Mouse (Mus musculus) stomach, embryonic 14.5 days (tissue): ENCODE results near the gene Nr5a2. TPM values are rescaled to one million over a fixed set of nuclear protein-coding genes. Genes with fewer than 3 reads are reported as not detected.
A peak's percentile ranks its signal among the peaks of the same experiment; 100 is the strongest.

Experiments
- ATAC-seq: fragments of 200-750 bp; cut with Nextera tagmentation; 2 replicates; pipeline ENCODE4 v1.8.0; 2017; ENCODE audit warnings: low read depth, moderate TSS enrichment; ENCODE audit not compliant: insufficient number of reproducible peaks, insufficient read depth, low FRiP score
- H3K27ac ChIP-seq: fragments of 300-500 bp; sonication (generic); 2 replicates; pipeline ENCODE4 v1.5.1; 2014; ENCODE audit warnings: mild to moderate bottlenecking, low read length, moderate library complexity, mixed read lengths
- H3K27me3 ChIP-seq: fragments of 300-500 bp; sonication (generic); 2 replicates; pipeline ENCODE4 v1.6.1; 2014; ENCODE audit warnings: low read length, control low read depth, mixed read lengths; ENCODE audit not compliant: control insufficient read depth, insufficient read depth
- H3K36me3 ChIP-seq: fragments of 300-500 bp; sonication (generic); 2 replicates; pipeline ENCODE4 v1.6.1; 2014; ENCODE audit warnings: mild to moderate bottlenecking, control low read depth, low read length, moderate library complexity, mixed read lengths; ENCODE audit not compliant: control insufficient read depth, insufficient read depth
- H3K4me1 ChIP-seq: fragments of 300-500 bp; sonication (generic); 2 replicates; pipeline ENCODE4 v1.6.1; 2014; ENCODE audit warnings: low read length, control low read depth, mixed read lengths; ENCODE audit not compliant: control insufficient read depth, insufficient read depth
- H3K4me2 ChIP-seq: fragments of 300-500 bp; sonication (generic); replicated peaks from 2 replicates; pipeline ENCODE4 v1.6.1; 2014; ENCODE audit warnings: low read depth, low read length, control low read depth
- H3K4me3 ChIP-seq: fragments of 300-500 bp; sonication (generic); 2 replicates; pipeline ENCODE4 v1.5.1; 2014; ENCODE audit warnings: low read depth, low read length, control low read depth
- H3K9ac ChIP-seq: fragments of 300-500 bp; sonication (generic); replicated peaks from 2 replicates; pipeline ENCODE4 v1.6.1; 2014; ENCODE audit warnings: low read depth, mild to moderate bottlenecking, control low read depth, low read length, moderate library complexity, mixed read lengths
- H3K9me3 ChIP-seq: fragments of 300-500 bp; sonication (generic); 2 replicates; pipeline ENCODE4 v1.6.1; 2016; ENCODE audit warnings: low read depth, low read length, control low read depth; ENCODE audit not compliant: control insufficient read depth
- WGBS: fragments of 180-500 bp; shearing (Covaris S2); extraction: QIAGEN DNeasy Blood & Tissue Kit; methylation state at CpG from one replicate; pipeline ENCODE4 v1.1.7; 2014; 5-methylcytosine and 5-hydroxymethylcytosine counted together
- polyA plus RNA-seq: library from polyadenylated mRNA; unstranded; fragments of >200 nt; fragmentation: Nextera tagmentation; extraction: Ambion mirVana; gene quantifications from 2 replicates; pipeline ENCODE4 v1.2.1, GENCODE M21; 2014

Gene Nr5a2
- polyA plus RNA-seq, 1 experiment from 2014 or later: 1.4 TPM

DNA sequence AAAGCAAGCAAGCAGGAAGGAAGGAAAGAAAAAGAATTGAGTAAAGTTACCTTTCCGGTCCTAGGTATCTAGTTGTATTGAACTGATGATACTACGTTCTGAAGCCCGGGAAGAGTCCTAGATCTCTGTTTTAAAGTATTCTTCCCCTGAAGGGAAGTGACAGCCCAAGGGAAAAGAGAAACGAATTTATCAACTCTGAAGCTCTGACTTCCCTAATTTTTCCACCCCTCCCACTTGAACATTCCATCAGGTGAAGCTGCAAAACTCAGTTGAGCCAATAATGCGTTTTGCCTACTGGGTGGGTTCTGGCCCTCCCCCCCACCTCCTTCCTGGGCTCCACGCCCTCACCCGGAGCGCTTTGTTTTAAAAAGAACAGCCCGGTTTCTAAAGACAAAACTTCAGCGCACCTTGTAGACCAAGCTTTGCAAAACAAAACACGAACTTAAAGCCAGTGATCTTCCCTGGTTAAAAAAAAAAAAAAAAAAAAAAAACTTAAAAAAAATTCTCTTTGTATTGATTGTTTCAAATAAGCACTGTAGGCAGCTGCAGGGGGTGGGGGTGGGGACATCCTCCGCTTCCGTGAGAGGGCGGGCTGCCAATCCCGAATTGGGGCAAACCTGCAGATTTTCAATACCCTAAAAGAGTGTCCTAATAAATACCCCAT is 6.7 kb downstream of the Nr5a2 start:
- Histone ChIP-seq H3K9ac (no peak overlapping the region), H3K4me1 (peaks cover 11% of the 10 kb centered on the region), H3K27me3 (peaks cover 46% of the 10 kb centered on the region), H3K27ac (no peak overlapping the region), H3K4me2 (peak overlapping the region; percentile 13), H3K36me3 (no peaks in the 10 kb centered on the region), H3K9me3 (no peaks in the 10 kb centered on the region), H3K4me3 (peak overlapping the region; percentile 7; the same call in 1 of the 2 replicates)
- WGBS: 3% methylated on average over 15 of the region's 15 CpGs
- no peak for ATAC-seq

DNA sequence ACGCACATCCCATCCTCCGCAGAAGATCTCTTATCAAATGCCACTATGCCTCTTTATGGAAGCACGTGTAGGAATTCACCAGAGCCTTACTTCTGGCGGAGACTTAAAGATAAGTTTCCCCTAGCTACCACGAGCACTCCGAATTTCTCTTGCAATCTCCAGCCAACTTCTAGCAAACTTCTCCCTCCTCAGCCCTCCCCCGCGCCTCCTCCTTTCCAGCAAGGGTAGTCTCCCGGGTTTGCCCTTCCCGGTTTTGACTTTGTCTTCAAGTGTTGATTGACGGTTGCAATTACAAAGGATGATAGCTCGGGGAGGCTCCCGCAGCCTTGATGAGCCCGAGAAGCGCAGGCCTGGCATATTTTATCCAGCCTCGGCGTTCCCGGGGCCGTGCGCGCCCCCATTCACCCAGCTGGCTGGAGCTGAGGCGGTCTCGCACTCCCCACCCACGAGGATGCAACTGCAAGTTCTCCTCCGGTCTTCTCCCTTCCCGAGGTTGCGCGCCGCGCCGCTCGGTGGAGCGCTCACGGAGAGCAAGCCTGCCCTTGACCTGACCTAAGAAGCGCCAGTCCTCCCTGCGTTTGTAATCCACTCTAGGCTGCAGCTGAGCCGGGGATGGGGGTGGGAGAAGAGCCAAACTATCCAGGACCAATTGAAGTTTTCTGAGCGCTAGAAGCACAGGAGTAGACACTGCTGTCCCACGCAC is 7.5 kb downstream of the Nr5a2 start:
- peak overlapping the region; percentile 45 for H3K4me2 ChIP-seq
- no peaks in the 10 kb centered on the region for H3K9me3 ChIP-seq
- no peak overlapping the region for H3K27ac ChIP-seq
- ATAC-seq: no peak
- no peak overlapping the region for H3K9ac ChIP-seq
- peak overlapping the region; percentile 29 for H3K4me3 ChIP-seq
- WGBS: 2% methylated on average over 39 of the region's 39 CpGs
- peaks cover 48% of the 10 kb centered on the region for H3K27me3 ChIP-seq
- no peaks in the 10 kb centered on the region for H3K36me3 ChIP-seq
- peaks cover 11% of the 10 kb centered on the region for H3K4me1 ChIP-seq

DNA sequence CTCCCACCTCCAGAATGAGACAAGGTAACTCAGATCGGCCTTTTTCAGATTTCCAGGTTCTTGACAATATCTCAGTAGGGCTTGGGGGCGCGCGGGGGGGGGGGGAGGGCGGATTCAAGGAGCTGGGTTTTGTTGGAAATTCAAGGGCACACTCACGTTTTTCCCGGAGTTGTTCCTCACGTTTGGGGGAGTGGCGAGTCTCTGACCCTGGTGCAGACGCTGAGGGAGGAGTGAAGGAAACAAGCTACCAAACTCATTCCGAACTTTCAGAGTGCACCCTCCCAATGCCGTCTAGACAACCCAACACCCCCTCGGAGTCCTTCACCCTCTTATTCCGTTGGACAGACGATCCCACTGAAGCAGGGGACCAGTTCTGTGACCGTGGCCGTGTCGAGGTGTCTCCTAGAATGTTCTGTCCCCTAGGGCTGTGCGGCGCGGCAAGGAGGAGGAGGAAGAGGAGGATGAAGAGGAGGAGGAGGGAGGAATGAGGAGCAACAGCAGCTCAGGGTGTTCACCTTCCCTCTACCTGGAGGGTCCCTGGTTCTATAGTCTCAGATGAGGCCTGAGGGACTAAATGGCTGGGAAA is 8.2 kb downstream of the Nr5a2 start:
- ATAC-seq: no peak
- WGBS: 5% methylated on average over 19 of the region's 21 CpGs
- Histone ChIP-seq H3K36me3 (no peaks in the 10 kb centered on the region), H3K27ac (no peak overlapping the region), H3K4me1 (peaks cover 11% of the 10 kb centered on the region), H3K4me3 (peak overlapping the region; percentile 29; the same call in 1 of the 2 replicates), H3K27me3 (peaks cover 52% of the 10 kb centered on the region), H3K9ac (no peak overlapping the region), H3K9me3 (no peaks in the 10 kb centered on the region), H3K4me2 (peak overlapping the region; percentile 45; the same call in 1 of the 2 replicates)

DNA sequence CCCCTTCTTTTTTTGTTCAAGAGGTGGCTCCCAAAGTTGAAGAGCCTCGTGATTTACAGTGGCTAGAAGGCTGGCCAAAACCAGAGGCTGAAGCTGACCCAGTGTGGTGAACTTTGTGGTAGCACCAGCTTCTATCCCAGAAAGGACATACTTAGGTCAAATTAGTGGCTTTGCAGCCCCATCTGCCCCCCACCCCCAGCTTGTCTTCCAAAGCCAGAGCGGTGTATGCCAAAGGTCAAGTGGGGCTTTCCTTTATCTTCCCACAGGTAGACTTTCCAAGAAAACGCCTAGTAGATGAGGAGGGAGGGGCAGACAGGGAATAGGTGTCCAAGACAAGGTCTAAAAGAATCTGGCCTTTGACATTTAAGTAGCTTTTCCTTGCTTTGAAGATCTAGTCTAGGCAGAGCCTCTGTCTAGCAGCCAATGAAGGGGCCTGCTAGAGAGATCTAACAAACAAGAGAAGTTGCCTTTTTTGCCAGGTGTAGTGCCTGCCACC is 9.0 kb downstream of the Nr5a2 start:
- Histone ChIP-seq H3K4me1 (peaks cover 11% of the 10 kb centered on the region), H3K4me2 (no peak overlapping the region), H3K4me3 (no peak overlapping the region), H3K36me3 (no peaks in the 10 kb centered on the region), H3K27me3 (peaks cover 52% of the 10 kb centered on the region), H3K27ac (no peak overlapping the region), H3K9ac (no peak overlapping the region), H3K9me3 (no peaks in the 10 kb centered on the region)
- WGBS: 17% methylated on average over 3 of the region's 3 CpGs
- no peak for ATAC-seq

DNA sequence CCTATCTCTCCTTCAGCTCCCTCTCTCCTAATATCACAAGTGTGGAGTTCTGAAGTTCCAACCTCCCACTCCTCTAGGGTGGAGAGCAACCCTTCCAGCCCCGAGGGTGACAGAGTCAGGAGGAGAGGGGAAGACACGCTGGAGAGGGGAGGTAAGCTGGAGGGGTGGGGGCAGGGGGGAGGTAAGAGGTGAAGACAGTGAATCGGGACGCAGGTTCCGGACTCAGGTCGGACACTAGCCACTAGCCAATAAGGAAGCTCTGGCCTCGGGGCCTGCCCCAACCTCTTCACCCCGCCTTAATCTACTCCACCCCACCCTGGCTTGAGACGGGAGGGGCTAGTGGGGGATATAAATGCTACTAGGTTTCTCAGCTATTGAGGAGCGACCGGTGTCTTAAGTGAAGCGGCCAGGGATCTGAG is 10.9 kb downstream of the Nr5a2 start:
- H3K4me1 ChIP-seq: peaks cover 11% of the 10 kb centered on the region
- H3K27me3 ChIP-seq: peaks cover 48% of the 10 kb centered on the region
- H3K4me3 ChIP-seq: peak overlapping the region; percentile 39
- H3K27ac ChIP-seq: no peak overlapping the region; the same call in 1 of the 2 replicates
- 1% methylated on average over 12 of the region's 12 CpGs for WGBS
- H3K9ac ChIP-seq: 0 out of 2 replicates have a peak overlapping the region, but pooled peaks have one; percentile 4
- peak overlapping the region; percentile 87 for H3K4me2 ChIP-seq
- no peaks in the 10 kb centered on the region for H3K9me3 ChIP-seq
- H3K36me3 ChIP-seq: no peaks in the 10 kb centered on the region
- peak; percentile 15; the same call in 1 of the 2 replicates for ATAC-seq

DNA sequence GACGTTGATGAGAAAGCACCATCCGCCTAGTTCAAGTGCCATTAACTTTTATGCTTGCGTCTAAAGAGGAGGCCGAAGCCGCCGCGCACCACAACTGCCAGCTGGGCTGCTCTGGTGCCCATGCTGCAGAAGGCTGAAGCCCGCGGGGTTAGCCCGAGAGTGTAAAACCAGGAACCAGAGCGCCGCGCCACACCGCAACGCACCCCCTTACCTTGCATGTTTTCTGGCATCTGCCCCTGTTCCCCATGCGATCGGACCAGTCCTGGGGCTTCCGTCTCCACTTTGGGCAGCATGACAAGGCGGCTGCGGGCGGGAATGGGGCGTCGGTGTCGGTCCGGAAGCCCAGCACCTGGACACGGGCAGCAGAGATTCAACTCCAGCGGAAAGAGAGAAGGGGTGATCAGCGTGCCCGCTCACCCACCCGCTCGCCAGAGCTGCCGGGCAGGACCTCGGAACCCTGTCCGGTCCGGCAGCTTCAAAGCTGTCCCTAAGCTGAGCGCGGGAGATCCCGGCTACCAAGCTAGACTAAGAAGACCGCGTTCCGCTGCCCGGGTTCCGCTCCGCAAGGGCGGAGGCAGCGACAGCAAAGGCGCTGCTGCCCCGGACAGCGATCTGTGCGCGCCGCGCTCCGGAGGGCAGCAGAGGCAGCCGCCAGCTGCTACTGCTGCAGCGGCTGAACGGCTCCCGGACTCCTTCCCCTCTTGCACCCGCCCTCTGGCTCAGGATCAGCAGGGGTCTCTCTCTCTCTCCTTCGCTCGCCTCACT is 11.6 kb downstream of the Nr5a2 start:
- peaks cover 11% of the 10 kb centered on the region for H3K4me1 ChIP-seq
- peak overlapping the region; percentile 4; the same call in 1 of the 2 replicates for H3K9ac ChIP-seq
- peak overlapping the region; percentile 33; the same call in 1 of the 2 replicates for H3K27ac ChIP-seq
- H3K27me3 ChIP-seq: peaks cover 47% of the 10 kb centered on the region
- no peaks in the 10 kb centered on the region for H3K36me3 ChIP-seq
- H3K4me3 ChIP-seq: peak overlapping the region; percentile 39
- peak overlapping the region; percentile 87 for H3K4me2 ChIP-seq
- 1% methylated on average over 53 of the region's 61 CpGs for WGBS
- ATAC-seq: peak; percentile 42; the same call in 1 of the 2 replicates
- no peaks in the 10 kb centered on the region for H3K9me3 ChIP-seq

DNA sequence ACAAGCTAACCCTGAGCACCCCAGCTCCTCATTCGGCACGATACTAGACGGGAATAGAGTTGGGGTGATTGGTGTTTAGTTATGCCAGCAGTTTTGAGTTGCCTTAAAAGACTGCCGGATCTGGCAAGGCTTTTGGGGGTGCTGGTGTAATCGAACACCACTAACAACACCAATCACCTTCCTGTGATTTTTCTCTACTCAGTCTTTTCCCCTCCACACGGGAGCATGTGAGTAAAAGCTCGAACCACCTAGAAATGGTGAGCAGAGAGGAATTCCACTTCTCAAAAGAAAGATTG is 12.2 kb downstream of the Nr5a2 start:
- Histone ChIP-seq H3K4me1 (peaks cover 11% of the 10 kb centered on the region), H3K27ac (no peak overlapping the region; the same call in 1 of the 2 replicates), H3K4me2 (peak overlapping the region; percentile 87), H3K9ac (0 out of 2 replicates have a peak overlapping the region, but pooled peaks have one; percentile 4), H3K27me3 (peaks cover 47% of the 10 kb centered on the region), H3K36me3 (no peaks in the 10 kb centered on the region), H3K4me3 (peak overlapping the region; percentile 39), H3K9me3 (no peaks in the 10 kb centered on the region)
- ATAC-seq: no peak
- 5% methylated on average over 7 of the region's 7 CpGs for WGBS
